Mouse (Mus musculus): ENCODE measurements around the gene Mid1.
A peak's percentile ranks its signal among the peaks of the same experiment; 100 is the strongest.
"Not testable (repeated sequence)": the region's sequence is repeated elsewhere in the genome, so short reads cannot be mapped to it uniquely, and the experiment has no call there.

- not testable (repeated sequence) for TF ChIP-seq EP300, POLR2A (IDR thresholded peaks at IDR 0.05; ENCODE audit: insufficient read depth, low read depth, low read length)
- peak; percentile 40 for TF ChIP-seq CTCF (IDR thresholded peaks at IDR 0.05)
Observed at GRCm38 (mm10) chrX:170018571-170019218, 333.7 kb downstream of the Mid1 start.

Measured in heart, adult 2 months (tissue).